Mouse (Mus musculus): ENCODE data around the gene Tpt1. TPM values are rescaled to one million over a fixed set of nuclear protein-coding genes. Genes with fewer than 3 reads are reported as not detected.

The Tpt1 gene
- polyA plus RNA-seq, 1 experiment from 2014 or later = 1,151 TPM

DNA sequence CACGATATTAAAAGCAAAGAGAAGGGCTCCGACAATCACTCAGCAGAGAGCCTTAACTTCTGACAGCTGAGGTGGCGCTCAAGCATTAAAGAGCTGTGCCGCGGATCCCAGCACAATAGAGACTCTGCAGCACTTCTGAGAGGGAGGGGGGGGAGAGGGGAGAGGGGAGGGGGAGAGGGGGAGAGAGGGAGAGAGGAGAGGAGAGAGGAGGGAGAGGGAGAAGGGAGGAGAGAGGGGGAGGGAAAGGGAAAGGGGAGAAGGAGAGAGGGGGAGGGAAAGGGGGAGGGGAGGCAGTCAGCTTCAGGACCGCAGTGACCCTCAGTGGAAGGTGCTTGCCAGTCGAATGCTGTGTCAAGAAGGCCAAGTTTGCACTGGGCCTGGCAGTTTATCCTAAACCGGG, 34.1 kb downstream of the Tpt1 start:
- ATAC-seq (ENCODE audit: low FRiP score, low TSS enrichment) = no peak
- H3K4me1 ChIP-seq (ENCODE audit: control insufficient read depth, insufficient read depth, low read length) = 0 out of 2 replicates have a peak, but pooled peaks cover 4% of the 10 kb centered on the region
- H3K9me3 ChIP-seq (ENCODE audit: control insufficient read depth, low read length) = no peaks in the 10 kb centered on the region
- no peak overlapping the region for H3K27ac ChIP-seq (ENCODE audit: low read depth, low read length)
- WGBS = 16% methylated on average over 8 of the region's 8 CpGs
- H3K4me2 ChIP-seq (replicated peaks; ENCODE audit: low read depth, low read length) = no peak overlapping the region
- no peak overlapping the region for H3K4me3 ChIP-seq (ENCODE audit: low read length)
- no peaks in the 10 kb centered on the region for H3K36me3 ChIP-seq (ENCODE audit: control insufficient read depth, insufficient read depth, low read length)
- H3K27me3 ChIP-seq (ENCODE audit: control insufficient read depth, insufficient read depth, low read length) = no peaks in the 10 kb centered on the region
- H3K9ac ChIP-seq (ENCODE audit: low read depth, low read length) = no peak overlapping the region

DNA sequence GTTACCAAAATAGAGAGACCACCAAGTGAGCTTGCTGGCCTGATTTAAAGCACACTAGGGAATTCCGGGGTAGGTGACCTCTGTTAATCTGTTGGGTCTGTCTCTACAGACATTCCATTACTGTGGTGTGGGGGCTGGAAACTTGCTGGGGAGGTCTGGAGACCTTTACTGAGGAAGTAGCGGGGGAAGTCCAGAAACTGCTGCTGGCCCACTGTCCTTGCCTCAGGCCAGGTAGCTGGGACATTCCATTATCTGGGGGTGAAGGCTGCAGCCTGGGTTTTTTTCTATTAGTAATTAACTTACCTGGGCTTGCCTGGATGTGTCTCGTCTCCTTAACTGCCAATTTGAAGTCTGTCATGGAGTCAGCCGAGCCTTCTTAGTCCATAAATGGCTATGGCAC, 37.0 kb downstream of the Tpt1 start:
- no peaks in the 10 kb centered on the region for H3K27me3 ChIP-seq (ENCODE audit: control insufficient read depth, insufficient read depth, low read length)
- no peaks in the 10 kb centered on the region for H3K36me3 ChIP-seq (ENCODE audit: control insufficient read depth, insufficient read depth, low read length)
- ATAC-seq (ENCODE audit: low FRiP score, low TSS enrichment) = no peak
- H3K4me1 ChIP-seq (ENCODE audit: control insufficient read depth, insufficient read depth, low read length) = 0 out of 2 replicates have a peak, but pooled peaks cover 4% of the 10 kb centered on the region
- 40% methylated on average over 4 of the region's 4 CpGs for WGBS
- no peak overlapping the region for H3K27ac ChIP-seq (ENCODE audit: low read depth, low read length)
- no peak overlapping the region for H3K4me2 ChIP-seq (replicated peaks; ENCODE audit: low read depth, low read length)
- H3K9me3 ChIP-seq (ENCODE audit: control insufficient read depth, low read length) = no peaks in the 10 kb centered on the region
- H3K9ac ChIP-seq (ENCODE audit: low read depth, low read length) = no peak overlapping the region
- H3K4me3 ChIP-seq (ENCODE audit: low read length) = no peak overlapping the region

DNA sequence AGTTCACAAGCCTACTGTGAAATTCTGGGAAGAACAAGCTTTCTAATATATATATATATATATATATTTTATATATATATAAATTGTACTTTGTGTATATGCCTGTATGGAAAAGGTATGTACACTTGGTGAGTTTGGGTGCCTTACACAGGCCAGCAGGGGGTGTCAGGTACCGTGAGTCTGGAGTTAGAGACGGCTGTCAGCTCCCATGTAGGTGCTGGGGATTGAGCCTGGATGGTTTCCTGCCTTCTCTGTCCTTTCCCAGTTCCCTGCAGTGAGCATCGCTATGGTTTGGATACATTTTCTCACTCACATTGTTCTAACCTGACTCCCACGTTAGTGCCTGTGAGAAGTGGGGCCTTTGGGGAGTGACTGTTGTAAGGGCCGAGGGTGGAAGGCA, 38.4 kb downstream of the Tpt1 start:
- 61% methylated on average over 5 of the region's 5 CpGs for WGBS

DNA sequence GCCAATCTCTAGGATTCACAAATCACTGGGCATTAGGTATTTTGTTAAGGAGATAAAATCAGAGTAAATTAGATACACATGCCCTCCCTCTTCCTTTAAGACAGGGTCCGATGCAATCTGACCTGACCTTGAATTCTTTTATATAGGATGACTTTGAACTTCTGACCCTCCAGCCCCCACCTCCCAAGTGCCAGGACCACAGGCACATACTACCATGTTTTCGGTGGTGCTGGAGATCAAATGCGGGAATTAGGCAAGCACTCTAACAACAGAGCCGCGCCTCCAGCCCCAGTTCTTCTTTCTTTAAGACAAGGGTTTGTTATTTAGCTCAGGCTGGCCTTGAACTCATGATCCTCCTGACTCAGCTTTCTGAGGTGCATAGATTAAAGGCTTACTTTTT, 39.0 kb downstream of the Tpt1 start:
- Histone ChIP-seq H3K4me3 (ENCODE audit: low read length) (no peak overlapping the region), H3K27ac (ENCODE audit: low read depth, low read length) (no peak overlapping the region), H3K4me1 (ENCODE audit: control insufficient read depth, insufficient read depth, low read length) (0 out of 2 replicates have a peak, but pooled peaks cover 4% of the 10 kb centered on the region), H3K9ac (ENCODE audit: low read depth, low read length) (no peak overlapping the region), H3K36me3 (ENCODE audit: control insufficient read depth, insufficient read depth, low read length) (no peaks in the 10 kb centered on the region), H3K4me2 (replicated peaks; ENCODE audit: low read depth, low read length) (no peak overlapping the region), H3K27me3 (ENCODE audit: control insufficient read depth, insufficient read depth, low read length) (no peaks in the 10 kb centered on the region), H3K9me3 (ENCODE audit: control insufficient read depth, low read length) (no peaks in the 10 kb centered on the region)
- WGBS = 60% methylated on average over 5 of the region's 5 CpGs
- no peak for ATAC-seq (ENCODE audit: low FRiP score, low TSS enrichment)

More for the DNA sequence above, 38.4 kb downstream of the Tpt1 start:
- Histone ChIP-seq H3K4me3 (ENCODE audit: low read length) (no peak overlapping the region), H3K4me1 (ENCODE audit: control insufficient read depth, insufficient read depth, low read length) (0 out of 2 replicates have a peak, but pooled peaks cover 4% of the 10 kb centered on the region), H3K4me2 (replicated peaks; ENCODE audit: low read depth, low read length) (no peak overlapping the region), H3K36me3 (ENCODE audit: control insufficient read depth, insufficient read depth, low read length) (no peaks in the 10 kb centered on the region), H3K9ac (ENCODE audit: low read depth, low read length) (no peak overlapping the region), H3K27ac (ENCODE audit: low read depth, low read length) (no peak overlapping the region), H3K27me3 (ENCODE audit: control insufficient read depth, insufficient read depth, low read length) (no peaks in the 10 kb centered on the region), H3K9me3 (ENCODE audit: control insufficient read depth, low read length) (no peaks in the 10 kb centered on the region)
- no peak for ATAC-seq (ENCODE audit: low FRiP score, low TSS enrichment)

DNA sequence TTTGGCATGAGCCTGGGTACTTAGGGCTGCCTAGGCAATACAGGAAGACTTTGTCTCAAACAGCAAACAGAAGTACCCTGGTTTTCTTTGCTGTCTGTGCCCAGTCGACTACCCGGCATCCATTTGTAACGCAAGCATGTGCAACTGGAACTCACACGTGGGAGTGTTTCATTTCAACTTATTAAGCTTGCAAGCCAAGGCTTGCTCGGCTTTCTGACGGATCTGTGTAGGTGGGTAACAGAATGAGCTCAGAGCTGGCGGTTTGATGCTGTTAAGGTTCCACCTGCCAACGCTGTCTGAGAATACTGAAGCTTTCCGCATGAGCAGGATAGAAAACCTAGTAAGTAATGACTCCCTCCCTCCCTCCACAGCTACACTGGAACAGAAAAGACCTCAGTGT, 47.2 kb downstream of the Tpt1 start:
- 77% methylated on average over 9 of the region's 9 CpGs for WGBS
- Histone ChIP-seq H3K9ac (ENCODE audit: low read depth, low read length) (no peak overlapping the region), H3K4me1 (ENCODE audit: control insufficient read depth, insufficient read depth, low read length) (0 out of 2 replicates have a peak, but pooled peaks cover 2% of the 10 kb centered on the region), H3K4me2 (replicated peaks; ENCODE audit: low read depth, low read length) (no peak overlapping the region), H3K27ac (ENCODE audit: low read depth, low read length) (no peak overlapping the region), H3K9me3 (ENCODE audit: control insufficient read depth, low read length) (no peaks in the 10 kb centered on the region), H3K4me3 (ENCODE audit: low read length) (no peak overlapping the region), H3K27me3 (ENCODE audit: control insufficient read depth, insufficient read depth, low read length) (no peaks in the 10 kb centered on the region), H3K36me3 (ENCODE audit: control insufficient read depth, insufficient read depth, low read length) (peaks cover 15% of the 10 kb centered on the region)
- no peak for ATAC-seq (ENCODE audit: low FRiP score, low TSS enrichment)

Other genes with a start within 250 kb of the Tpt1 start
- gene Erich6b, start 202.8 kb upstream of the Tpt1 start, polyA plus RNA-seq (2014; fragmentation: Nextera tagmentation; extraction: Ambion mirVana) = not detected in 2 replicates
- 12.0 and 24.9 TPM in 2 replicates for gene Cog3, start 90.6 kb upstream of the Tpt1 start, polyA plus RNA-seq (2014; fragmentation: Nextera tagmentation; extraction: Ambion mirVana)
- gene Slc25a30, start 58.1 kb upstream of the Tpt1 start, polyA plus RNA-seq (2014; fragmentation: Nextera tagmentation; extraction: Ambion mirVana) = 8.1 and 9.6 TPM in 2 replicates
- 0.80 and 0.90 TPM in 2 replicates for gene Kctd4, start 109.9 kb downstream of the Tpt1 start, polyA plus RNA-seq (2014; fragmentation: Nextera tagmentation; extraction: Ambion mirVana)
- gene Gtf2f2, start 165.8 kb downstream of the Tpt1 start, polyA plus RNA-seq (2014; fragmentation: Nextera tagmentation; extraction: Ambion mirVana) = 47.1 and 53.8 TPM in 2 replicates

All from kidney, embryonic 14.5 days (tissue).